In genomic region chr1:84299719-84300118, GRCm38 (mm10) we compare ENCODE assay signal across 28 mouse cellular contexts.
A peak's percentile ranks its signal among the peaks of the same experiment; 100 is the strongest.
DNase-seq lines count a peak whose midpoint lies in the region; TF ChIP-seq lines count a peak whose summit lies in the region.
"Had no signal": no experiment of that assay in that cellular context is flagged by ENCODE, and none has a peak within 500 bp of the region (broad histone marks: within the 10 kb centered on the region; RNA-seq: fewer than 3 reads in every experiment).

No protein-coding gene starts in this region.

- no peak for TF ChIP-seq POLR2A in kidney, adult 2 months (IDR thresholded peaks at IDR 0.05; ENCODE audit: low read depth, low read length)

- no peak overlapping the region for H3K27ac ChIP-seq in kidney, adult 2 months (ENCODE audit: insufficient read depth, low read depth, low read length)
- H3K27ac ChIP-seq: embryonic facial prominence, embryonic 10.5 days; embryonic facial prominence, embryonic 13.5 days; forebrain, embryonic 12.5 days; forebrain, embryonic 15.5 days; heart, embryonic 15.5 days; hindbrain, embryonic 14.5 days; hindbrain, postnatal 0 days had no signal

- H3K4me3 ChIP-seq in kidney, adult 2 months (ENCODE audit: insufficient read depth, low read depth, low read length), result no peak overlapping the region
- H3K4me3 ChIP-seq: embryonic facial prominence, embryonic 10.5 days; embryonic facial prominence, embryonic 13.5 days; erythroblast, embryonic 14.5 days; forebrain, embryonic 12.5 days; forebrain, embryonic 15.5 days; heart, embryonic 12.5 days; heart, embryonic 15.5 days had no signal

- 76% methylated on average over 1 of the region's 1 CpGs for WGBS in kidney, adult 2 months

- H3K36me3 ChIP-seq in kidney, adult 2 months (ENCODE audit: control insufficient read depth, insufficient read depth, low read length), result no peaks in the 10 kb centered on the region
- H3K36me3 ChIP-seq: embryonic facial prominence, embryonic 10.5 days; embryonic facial prominence, embryonic 13.5 days; forebrain, embryonic 12.5 days; forebrain, embryonic 15.5 days; G1E; heart, embryonic 12.5 days; heart, embryonic 15.5 days had no signal

- no peaks in the 10 kb centered on the region for H3K27me3 ChIP-seq in kidney, adult 2 months (replicated peaks; ENCODE audit: control insufficient read depth, insufficient read depth, low read length)
- H3K27me3 ChIP-seq: CH12.LX; embryonic facial prominence, embryonic 13.5 days; forebrain, embryonic 12.5 days; forebrain, embryonic 15.5 days; heart, embryonic 12.5 days; heart, embryonic 15.5 days had no signal

- H3K4me1 ChIP-seq in kidney, adult 2 months (ENCODE audit: control insufficient read depth, insufficient read depth, low read length), result no peaks in the 10 kb centered on the region
- H3K4me1 ChIP-seq: embryonic facial prominence, embryonic 10.5 days; embryonic facial prominence, embryonic 13.5 days; forebrain, embryonic 12.5 days; forebrain, embryonic 15.5 days; heart, embryonic 12.5 days; heart, embryonic 15.5 days had no signal

- TF ChIP-seq CTCF in kidney, adult 2 months (conservative IDR thresholded peaks at IDR 0.05; ENCODE audit: insufficient read depth, insufficient read length, low read depth, low read length), result no peak

- peak; percentile 15 for DNase-seq in adrenal gland, postnatal 10 days
- no peak for DNase-seq in adrenal gland, postnatal 36 days
- DNase-seq in kidney, adult 2 months, result peak; percentile 18
- no peak for DNase-seq in kidney, adult 11 months
- DNase-seq in lung, postnatal 25 days (ENCODE audit: low spot score), result peak; percentile 39
- DNase-seq in lung, postnatal 14 days, result no peak
- DNase-seq in layer of hippocampus, adult 8-10 months (ENCODE audit: low spot score in 2 of 2), result no peak
- DNase-seq: adrenal gland, postnatal 14 days; B cell, adult 2 months; cerebellum, adult 11-12 months; cerebellum, adult 8-10 months; cerebellum, postnatal 10 days; cerebellum, postnatal 36 days; embryo, embryonic 11 days; gastrocnemius, postnatal 10 days; heart, postnatal 10 days; heart, postnatal 4 days had no signal

Comparison
In these comparisons a context has a peak if more than half of its experiments do, and no peak if none do; other contexts are left out.
1. DNase-seq: peak in adrenal gland, postnatal 10 days (single experiment), kidney, adult 2 months (single experiment) and lung, postnatal 25 days (single experiment); none in adrenal gland, postnatal 36 days (0 of 2), kidney, adult 11 months (single experiment), lung, postnatal 14 days (single experiment) and layer of hippocampus, adult 8-10 months (0 of 2).